Mouse (Mus musculus): ENCODE results near the gene Zswim3.

GRCm38 (mm10) chr2:164803201-164803920 is 1.5 kb upstream of the Zswim3 start:
- TF ChIP-seq CTCF (conservative IDR thresholded peaks at IDR 0.05; ENCODE audit: low read length): no peak
- no peak for TF ChIP-seq POU5F1 (IDR thresholded peaks at IDR 0.05; ENCODE audit: borderline replicate concordance, low read length)
- no peak for TF ChIP-seq NANOG (IDR thresholded peaks at IDR 0.05; ENCODE audit: borderline replicate concordance, low read length)
